Mouse (Mus musculus) spleen, adult 2 months (tissue): ENCODE data around the gene Plekha4. TPM values are rescaled to one million over a fixed set of nuclear protein-coding genes. Genes with fewer than 3 reads are reported as not detected.
A peak's percentile ranks its signal among the peaks of the same experiment; 100 is the strongest.

Experiments
- DNase-seq, 2 experiments: peaks; one replicate each; pipeline versions ENCODE4 v3.0.0 to v3.0.0-alpha.2; 2012 to 2021; ENCODE audit warnings: low spot score in 2 of 2, low read depth in 1 of 2
- H3K27ac ChIP-seq: fragments of 200-500 bp; 2 replicates; pipeline ENCODE4 v1.5.1; 2012; ENCODE audit warnings: low read length, inconsistent platforms; ENCODE audit not compliant: insufficient read depth
- H3K27me3 ChIP-seq: fragments of 200-500 bp; 2 replicates; pipeline ENCODE4 v1.6.1; 2012; ENCODE audit warnings: mild to moderate bottlenecking, moderate library complexity, low read length, inconsistent platforms; ENCODE audit not compliant: control insufficient read depth, insufficient read depth
- H3K36me3 ChIP-seq: fragments of 200-500 bp; 2 replicates; pipeline ENCODE4 v1.6.1; 2012; ENCODE audit warnings: mild to moderate bottlenecking, low read length, inconsistent platforms; ENCODE audit not compliant: control insufficient read depth, insufficient read depth
- H3K4me1 ChIP-seq: fragments of 200-500 bp; 2 replicates; pipeline ENCODE4 v1.6.1; 2011; ENCODE audit warnings: inconsistent platforms; ENCODE audit not compliant: control insufficient read depth, insufficient read depth, insufficient read length
- H3K4me3 ChIP-seq: fragments of 200-500 bp; 2 replicates; pipeline ENCODE4 v1.5.1; 2011; ENCODE audit warnings: mild to moderate bottlenecking, inconsistent platforms; ENCODE audit not compliant: insufficient read depth, insufficient read length; ENCODE audit errors: extremely low read depth
- CTCF ChIP-seq: fragments of 200-500 bp; IDR thresholded peaks from 2 replicates; pipeline ENCODE4 v1.5.1; 2011; ENCODE audit warnings: mild to moderate bottlenecking, inconsistent platforms; ENCODE audit not compliant: insufficient read depth, insufficient read length, insufficient replicate concordance; ENCODE audit errors: extremely low read depth
- POLR2A ChIP-seq: fragments of 200-500 bp; IDR thresholded peaks from 2 replicates; pipeline ENCODE4 v1.6.1; 2011; ENCODE audit warnings: low read depth, low read length, inconsistent platforms
- WGBS: fragments of 180-500 bp; shearing (Covaris S2); methylation state at CpG from one replicate; pipeline ENCODE4 v1.1.7; 2018; 5-methylcytosine and 5-hydroxymethylcytosine counted together
- polyA plus RNA-seq: library from polyadenylated mRNA; depleted of rRNA; stranded (reverse); fragments of >200 nt; gene quantifications from 2 replicates; pipeline ENCODE4 v1.2.3, GENCODE M21; 2012

Plekha4 gene
- polyA plus RNA-seq, 1 experiment, result 6.5 TPM

GRCm38 (mm10) chr7:45551512-45551883, 25.4 kb downstream of the Plekha4 start:
- no peaks in the 10 kb centered on the region for H3K36me3 ChIP-seq
- no peak overlapping the region for H3K27ac ChIP-seq
- no peak for TF ChIP-seq CTCF
- TF ChIP-seq POLR2A, result no peak
- no peaks in the 10 kb centered on the region for H3K27me3 ChIP-seq
- no peak overlapping the region for H3K4me3 ChIP-seq
- 80% methylated on average over 8 of the region's 8 CpGs for WGBS
- no peak for DNase-seq
- H3K4me1 ChIP-seq, result no peaks in the 10 kb centered on the region

- TF ChIP-seq CTCF, result no peak
- TF ChIP-seq POLR2A, result no peak
- WGBS, result 85% methylated on average over 8 of the region's 8 CpGs
- no peak overlapping the region for H3K4me3 ChIP-seq
- H3K4me1 ChIP-seq, result no peaks in the 10 kb centered on the region
- no peak overlapping the region for H3K27ac ChIP-seq
- DNase-seq, result no peak
- no peaks in the 10 kb centered on the region for H3K27me3 ChIP-seq
- H3K36me3 ChIP-seq, result no peaks in the 10 kb centered on the region
Observed at GRCm38 (mm10) chr7:45553519-45553918, 27.4 kb downstream of the Plekha4 start.

GRCm38 (mm10) chr7:45553990-45554389, 27.9 kb downstream of the Plekha4 start:
- no peak for DNase-seq
- Histone ChIP-seq H3K4me1 (no peaks in the 10 kb centered on the region), H3K36me3 (no peaks in the 10 kb centered on the region), H3K27ac (no peak overlapping the region), H3K27me3 (no peaks in the 10 kb centered on the region), H3K4me3 (no peak overlapping the region)
- WGBS, result 90% methylated on average over 2 of the region's 2 CpGs
- TF ChIP-seq CTCF, result no peak
- no peak for TF ChIP-seq POLR2A

- no peak within 1 kb of the TSS for H3K4me3 ChIP-seq
- TF ChIP-seq CTCF (no peak), POLR2A (no peak)
- H3K27me3 ChIP-seq, result no peaks in the 10 kb centered on the region
- no peaks in the 10 kb centered on the region for H3K36me3 ChIP-seq
- 84% methylated on average over 8 of the region's 8 CpGs for WGBS
- no peak for DNase-seq
- no peaks in the 10 kb centered on the region for H3K4me1 ChIP-seq
- no peak within 1 kb of the TSS for H3K27ac ChIP-seq
Observed at GRCm38 (mm10) chr7:45554744-45555143, 28.6 kb downstream of the Plekha4 start, which contains the start of gene Hsd17b14. Gene Hsd17b14 (plus strand): TSS chr7:45554893.

- 31% methylated on average over 8 of the region's 8 CpGs for WGBS
Observed at GRCm38 (mm10) chr7:45555787-45556186, 29.7 kb downstream of the Plekha4 start.

GRCm38 (mm10) chr7:45558907-45559306, 32.8 kb downstream of the Plekha4 start:
- no peaks in the 10 kb centered on the region for H3K27me3 ChIP-seq
- H3K36me3 ChIP-seq, result no peaks in the 10 kb centered on the region
- no peak overlapping the region for H3K4me3 ChIP-seq
- WGBS, result 45% methylated on average over 6 of the region's 6 CpGs
- no peak overlapping the region for H3K27ac ChIP-seq
- DNase-seq, result no peak
- no peak for TF ChIP-seq CTCF
- no peak for TF ChIP-seq POLR2A
- H3K4me1 ChIP-seq, result 0 out of 2 replicates have a peak, but pooled peaks cover 7% of the 10 kb centered on the region

More at GRCm38 (mm10) chr7:45555787-45556186, 29.7 kb downstream of the Plekha4 start:
- H3K36me3 ChIP-seq, result no peaks in the 10 kb centered on the region
- H3K4me3 ChIP-seq, result no peak overlapping the region
- TF ChIP-seq CTCF (peak; percentile 86; the same call in 1 of the 2 replicates), POLR2A (no peak)
- peak in 1 of 2 experiments; percentile 79 for DNase-seq
- H3K27ac ChIP-seq, result no peak overlapping the region
- 0 out of 2 replicates have a peak, but pooled peaks cover 5% of the 10 kb centered on the region for H3K4me1 ChIP-seq
- no peaks in the 10 kb centered on the region for H3K27me3 ChIP-seq

GRCm38 (mm10) chr7:45560241-45560640, 34.1 kb downstream of the Plekha4 start:
- DNase-seq, result no peak
- 54% methylated on average over 7 of the region's 7 CpGs for whole genome bisulfite sequencing
- TF ChIP-seq POLR2A (no peak), CTCF (no peak)
- Histone ChIP-seq H3K4me3 (no peak overlapping the region), H3K36me3 (no peaks in the 10 kb centered on the region), H3K27me3 (no peaks in the 10 kb centered on the region), H3K4me1 (0 out of 2 replicates have a peak, but pooled peaks cover 7% of the 10 kb centered on the region), H3K27ac (no peak overlapping the region)
